Mouse (Mus musculus) hindbrain, embryonic 13.5 days (tissue): ENCODE data around the gene Kptn. TPM values are rescaled to one million over a fixed set of nuclear protein-coding genes. Genes with fewer than 3 reads are reported as not detected.

Source experiments
- ATAC-seq: fragments of 200-750 bp; cut with Nextera tagmentation; 2 replicates; pipeline ENCODE4 v1.8.0; 2017; ENCODE audit warnings: moderate TSS enrichment; ENCODE audit not compliant: low FRiP score
- H3K27ac ChIP-seq: fragments of 300-500 bp; sonication (generic); 2 replicates; pipeline ENCODE4 v1.5.1; 2015; ENCODE audit warnings: inconsistent platforms, mild to moderate bottlenecking, moderate library complexity
- H3K27me3 ChIP-seq: fragments of 300-500 bp; sonication (generic); 2 replicates; pipeline ENCODE4 v1.6.1; 2015; ENCODE audit warnings: mild to moderate bottlenecking, inconsistent platforms
- H3K36me3 ChIP-seq: fragments of 300-500 bp; sonication (generic); 2 replicates; pipeline ENCODE4 v1.6.1; 2015; ENCODE audit warnings: mild to moderate bottlenecking, inconsistent platforms
- H3K4me1 ChIP-seq: fragments of 300-500 bp; sonication (generic); replicated peaks from 2 replicates; pipeline ENCODE4 v1.6.1; 2015; ENCODE audit warnings: inconsistent platforms
- H3K4me2 ChIP-seq: fragments of 300-500 bp; sonication (generic); 2 replicates; pipeline ENCODE4 v1.6.1; 2015; ENCODE audit warnings: inconsistent platforms, mild to moderate bottlenecking, moderate library complexity
- H3K4me3 ChIP-seq: fragments of 300-500 bp; sonication (generic); 2 replicates; pipeline ENCODE4 v1.5.1; 2015; ENCODE audit warnings: mild to moderate bottlenecking, inconsistent platforms
- H3K9ac ChIP-seq: fragments of 300-500 bp; sonication (generic); 2 replicates; pipeline ENCODE4 v1.6.1; 2015; ENCODE audit warnings: mild to moderate bottlenecking, inconsistent platforms
- H3K9me3 ChIP-seq: fragments of 300-500 bp; sonication (generic); 2 replicates; pipeline ENCODE4 v1.6.1; 2016; ENCODE audit warnings: inconsistent platforms
- WGBS: fragments of 180-500 bp; shearing (Covaris S2); methylation state at CpG from one replicate; pipeline ENCODE4 v1.1.7; 2015; 5-methylcytosine and 5-hydroxymethylcytosine counted together
- polyA plus RNA-seq: library from polyadenylated mRNA; unstranded; fragments of >200 nt; fragmentation: Nextera tagmentation; extraction: Ambion mirVana; gene quantifications from 2 replicates; pipeline ENCODE4 v1.2.1, GENCODE M21; 2015

Gene Kptn
- 37.3 and 42.2 TPM in 2 replicates for polyA plus RNA-seq

- H3K4me3 ChIP-seq: peak within 1 kb of the TSS; percentile 67
- peak within 1 kb of the TSS; percentile 80 for H3K9ac ChIP-seq
- 1% methylated on average over 33 of the region's 33 CpGs for WGBS
- peak; percentile 88 for ATAC-seq
- peaks cover 15% of the 10 kb centered on the region for H3K4me1 ChIP-seq
- no peaks in the 10 kb centered on the region for H3K9me3 ChIP-seq
- peak within 1 kb of the TSS; percentile 56 for H3K4me2 ChIP-seq
- no peaks in the 10 kb centered on the region for H3K27me3 ChIP-seq
- peaks cover 49% of the 10 kb centered on the region for H3K36me3 ChIP-seq
- H3K27ac ChIP-seq: peak within 1 kb of the TSS; percentile 94
Measured at GRCm38 (mm10) chr7:16119569-16120261, at the start of gene Kptn. Kptn (plus strand) TSS chr7:16119895.

GRCm38 (mm10) chr7:16070846-16071245 lies 48.8 kb upstream of the Kptn start:
- Histone ChIP-seq H3K4me2 (no peak overlapping the region), H3K27me3 (0 out of 2 replicates have a peak, but pooled peaks cover 7% of the 10 kb centered on the region), H3K9ac (no peak overlapping the region), H3K36me3 (no peaks in the 10 kb centered on the region), H3K4me1 (no peaks in the 10 kb centered on the region), H3K27ac (no peak overlapping the region), H3K9me3 (no peaks in the 10 kb centered on the region), H3K4me3 (no peak overlapping the region)
- no peak for ATAC-seq

GRCm38 (mm10) chr7:16071906-16072305 lies 47.8 kb upstream of the Kptn start:
- no peak overlapping the region for H3K9ac ChIP-seq
- 0 out of 2 replicates have a peak, but pooled peaks cover 5% of the 10 kb centered on the region for H3K27me3 ChIP-seq
- no peak overlapping the region for H3K4me2 ChIP-seq
- no peaks in the 10 kb centered on the region for H3K36me3 ChIP-seq
- H3K9me3 ChIP-seq: no peaks in the 10 kb centered on the region
- no peak overlapping the region for H3K4me3 ChIP-seq
- no peaks in the 10 kb centered on the region for H3K4me1 ChIP-seq
- no peak overlapping the region for H3K27ac ChIP-seq
- no peak for ATAC-seq
- WGBS: 85% methylated on average over 6 of the region's 6 CpGs

- 63% methylated on average over 1 of the region's 1 CpGs for WGBS
- no peak overlapping the region for H3K9ac ChIP-seq
- H3K36me3 ChIP-seq: no peaks in the 10 kb centered on the region
- no peak overlapping the region for H3K4me3 ChIP-seq
- no peak for ATAC-seq
- no peaks in the 10 kb centered on the region for H3K9me3 ChIP-seq
- peaks cover 12% of the 10 kb centered on the region; the same call in 1 of the 2 replicates for H3K27me3 ChIP-seq
- no peaks in the 10 kb centered on the region for H3K4me1 ChIP-seq
- no peak overlapping the region for H3K4me2 ChIP-seq
- H3K27ac ChIP-seq: no peak overlapping the region
Measured at GRCm38 (mm10) chr7:16079947-16080346, 39.7 kb upstream of the Kptn start.

- no peak for ATAC-seq
- Histone ChIP-seq H3K4me2 (no peak overlapping the region), H3K36me3 (no peaks in the 10 kb centered on the region), H3K27me3 (peaks cover 12% of the 10 kb centered on the region; the same call in 1 of the 2 replicates), H3K4me1 (no peaks in the 10 kb centered on the region), H3K9ac (no peak overlapping the region), H3K27ac (no peak overlapping the region), H3K9me3 (no peaks in the 10 kb centered on the region), H3K4me3 (no peak overlapping the region)
- WGBS: 67% methylated on average over 4 of the region's 4 CpGs
Measured at GRCm38 (mm10) chr7:16080581-16080980, 39.1 kb upstream of the Kptn start.

- WGBS: 65% methylated on average over 4 of the region's 4 CpGs
Measured at GRCm38 (mm10) chr7:16083361-16083760, 36.3 kb upstream of the Kptn start.

GRCm38 (mm10) chr7:16087587-16087986 lies 32.1 kb upstream of the Kptn start:
- ATAC-seq: no peak
- no peaks in the 10 kb centered on the region for H3K36me3 ChIP-seq
- peaks cover 21% of the 10 kb centered on the region; the same call in 1 of the 2 replicates for H3K27me3 ChIP-seq
- 79% methylated on average over 2 of the region's 2 CpGs for WGBS
- no peak overlapping the region for H3K27ac ChIP-seq
- no peaks in the 10 kb centered on the region for H3K9me3 ChIP-seq
- no peak overlapping the region for H3K9ac ChIP-seq
- no peak overlapping the region for H3K4me2 ChIP-seq
- no peak overlapping the region for H3K4me3 ChIP-seq
- no peaks in the 10 kb centered on the region for H3K4me1 ChIP-seq

More at GRCm38 (mm10) chr7:16083361-16083760, 36.3 kb upstream of the Kptn start:
- no peak overlapping the region for H3K27ac ChIP-seq
- no peaks in the 10 kb centered on the region for H3K4me1 ChIP-seq
- H3K9me3 ChIP-seq: no peaks in the 10 kb centered on the region
- no peaks in the 10 kb centered on the region for H3K36me3 ChIP-seq
- no peak overlapping the region for H3K4me2 ChIP-seq
- H3K9ac ChIP-seq: no peak overlapping the region
- peaks cover 8% of the 10 kb centered on the region; the same call in 1 of the 2 replicates for H3K27me3 ChIP-seq
- ATAC-seq: no peak
- no peak overlapping the region for H3K4me3 ChIP-seq

GRCm38 (mm10) chr7:16094592-16094991 lies 25.1 kb upstream of the Kptn start:
- H3K27me3 ChIP-seq: peaks cover 48% of the 10 kb centered on the region
- no peaks in the 10 kb centered on the region for H3K9me3 ChIP-seq
- H3K27ac ChIP-seq: no peak overlapping the region
- ATAC-seq: no peak
- peaks cover 13% of the 10 kb centered on the region for H3K4me1 ChIP-seq
- H3K4me3 ChIP-seq: no peak overlapping the region
- no peak overlapping the region for H3K4me2 ChIP-seq
- WGBS: 76% methylated on average over 3 of the region's 3 CpGs
- no peaks in the 10 kb centered on the region for H3K36me3 ChIP-seq
- H3K9ac ChIP-seq: 0 out of 2 replicates have a peak overlapping the region, but pooled peaks have one; percentile 6

GRCm38 (mm10) chr7:16098021-16099017 lies 21.4 kb upstream of the Kptn start, which contains the start of gene Napa:
Napa (plus strand) TSS chr7:16098458.
- Histone ChIP-seq H3K9ac (peak within 1 kb of the TSS; percentile 98), H3K36me3 (peaks cover 16% of the 10 kb centered on the region; the same call in 1 of the 2 replicates), H3K9me3 (no peaks in the 10 kb centered on the region), H3K4me1 (peaks cover 50% of the 10 kb centered on the region), H3K27me3 (peaks cover 29% of the 10 kb centered on the region), H3K4me2 (peak within 1 kb of the TSS; percentile 95), H3K27ac (peak within 1 kb of the TSS; percentile 93), H3K4me3 (peak within 1 kb of the TSS; percentile 97)
- WGBS: under 1% methylated on average over 59 of the region's 68 CpGs
- ATAC-seq: peak; percentile 98

GRCm38 (mm10) chr7:16099901-16100300 lies 19.8 kb upstream of the Kptn start:
- peak overlapping the region; percentile 95 for H3K4me2 ChIP-seq
- peaks cover 66% of the 10 kb centered on the region for H3K4me1 ChIP-seq
- H3K9me3 ChIP-seq: no peaks in the 10 kb centered on the region
- peak overlapping the region; percentile 98 for H3K9ac ChIP-seq
- H3K36me3 ChIP-seq: peaks cover 20% of the 10 kb centered on the region; the same call in 1 of the 2 replicates
- peak overlapping the region; percentile 97; the same call in 1 of the 2 replicates for H3K4me3 ChIP-seq
- H3K27ac ChIP-seq: no peak overlapping the region
- WGBS: 83% methylated on average over 4 of the region's 4 CpGs
- peaks cover 15% of the 10 kb centered on the region for H3K27me3 ChIP-seq
- ATAC-seq: no peak

- Histone ChIP-seq H3K4me1 (peaks cover 73% of the 10 kb centered on the region), H3K9me3 (no peaks in the 10 kb centered on the region), H3K27me3 (0 out of 2 replicates have a peak, but pooled peaks cover 6% of the 10 kb centered on the region), H3K4me2 (no peak overlapping the region), H3K4me3 (no peak overlapping the region), H3K36me3 (peaks cover 26% of the 10 kb centered on the region), H3K27ac (no peak overlapping the region), H3K9ac (peak overlapping the region; percentile 20; the same call in 1 of the 2 replicates)
- ATAC-seq: no peak
- WGBS: 82% methylated on average over 7 of the region's 7 CpGs
Measured at GRCm38 (mm10) chr7:16101081-16101480, 18.6 kb upstream of the Kptn start.
